Mouse (Mus musculus): ENCODE data around the gene Zfp872. TPM values are rescaled to one million over a fixed set of nuclear protein-coding genes. Genes with fewer than 3 reads are reported as not detected.
A peak's percentile ranks its signal among the peaks of the same experiment; 100 is the strongest.
"Not testable (repeated sequence)": the region's sequence is repeated elsewhere in the genome, so short reads cannot be mapped to it uniquely, and the experiment has no call there.

Gene Zfp872
- total RNA-seq, 2 experiments from 2014 or later: 0.22 TPM; not detected in 1

DNA sequence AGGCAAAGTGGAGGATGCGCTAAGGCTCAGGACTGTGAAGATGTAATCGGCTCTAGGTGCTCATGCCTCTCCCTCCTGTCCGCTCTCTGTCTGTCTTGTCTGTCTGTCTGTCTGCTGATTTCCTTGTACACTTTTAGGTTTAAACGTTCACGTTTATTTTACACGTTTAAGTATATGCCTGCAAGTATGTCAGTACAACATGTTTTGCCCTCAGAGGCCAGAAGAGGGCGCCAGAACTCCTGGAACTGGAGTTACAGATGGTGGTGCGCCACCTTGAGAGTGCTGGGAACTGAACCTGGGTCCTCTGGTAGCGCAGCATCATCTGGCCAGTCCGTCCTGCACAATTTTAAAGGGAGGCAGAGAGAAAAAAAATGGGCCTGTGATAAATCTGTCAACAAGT is 21.2 kb upstream of the Zfp872 start:
- DNase-seq: no peak
- intact Hi-C loops (cut with DNase I): no loop called here

DNA sequence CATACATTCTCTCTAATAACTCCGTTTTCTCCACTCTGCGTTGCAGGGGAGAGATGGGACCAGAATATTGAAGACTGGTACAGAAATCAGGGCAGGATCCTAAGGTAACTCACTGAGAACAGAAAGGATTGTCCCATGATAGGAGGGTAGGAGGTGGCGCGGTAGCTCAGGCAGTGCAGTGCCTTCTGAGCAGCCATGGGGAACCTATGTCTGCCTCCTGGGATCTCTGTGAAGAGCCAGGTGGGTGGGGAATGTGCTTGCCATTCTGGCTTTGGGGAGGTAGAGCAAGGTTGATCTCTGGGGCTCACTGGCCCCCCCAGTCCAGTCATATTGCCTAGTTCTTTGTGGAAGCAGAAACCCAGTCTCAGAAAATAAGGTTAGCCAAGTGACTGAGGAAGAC is 20.1 kb upstream of the Zfp872 start:
- no peak for DNase-seq
- intact Hi-C loops (cut with DNase I): no loop called here

DNA sequence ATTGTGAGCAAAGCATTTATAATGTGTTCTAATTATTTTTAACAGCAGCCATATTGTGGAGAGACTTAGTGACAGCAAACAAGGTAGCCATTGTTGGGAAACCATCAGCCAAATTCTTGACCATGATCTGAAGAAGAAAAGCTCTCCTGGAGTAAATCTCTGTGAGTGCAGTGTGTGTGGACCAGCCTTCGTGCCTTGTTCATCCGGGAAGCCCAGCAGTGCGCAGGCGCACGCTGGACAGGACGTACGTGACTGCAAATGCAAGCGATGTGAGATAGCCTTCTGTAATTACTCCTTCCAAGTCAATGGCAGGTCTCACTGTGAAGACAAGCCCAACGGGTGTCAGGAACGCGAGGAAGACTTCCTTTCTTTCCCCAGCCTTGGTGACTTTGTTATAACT is 18.6 kb upstream of the Zfp872 start:
- no peak for DNase-seq
- intact Hi-C loops (cut with DNase I): no loop called here

DNA sequence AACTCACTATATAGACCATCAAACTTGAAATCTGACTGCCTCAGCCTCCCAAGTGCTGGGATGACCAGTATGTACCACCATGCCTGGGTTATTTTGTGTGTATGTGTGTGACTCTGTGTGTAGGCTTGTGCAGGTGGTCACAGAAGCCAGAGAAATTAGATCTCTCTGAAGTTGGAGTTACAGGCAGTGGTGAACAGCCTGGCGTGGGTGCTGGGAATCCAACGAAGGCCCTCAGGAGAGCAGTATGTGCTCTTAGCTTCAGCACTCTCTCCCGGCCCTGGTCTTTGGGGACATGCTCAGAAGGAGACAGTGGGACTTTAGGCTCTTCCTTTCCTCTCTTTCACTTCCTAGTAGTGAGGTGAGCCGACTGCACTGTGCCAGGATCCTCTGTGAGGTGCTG is 15.6 kb upstream of the Zfp872 start:
- intact Hi-C loops (cut with DNase I): no loop called here
- no peak for DNase-seq

DNA sequence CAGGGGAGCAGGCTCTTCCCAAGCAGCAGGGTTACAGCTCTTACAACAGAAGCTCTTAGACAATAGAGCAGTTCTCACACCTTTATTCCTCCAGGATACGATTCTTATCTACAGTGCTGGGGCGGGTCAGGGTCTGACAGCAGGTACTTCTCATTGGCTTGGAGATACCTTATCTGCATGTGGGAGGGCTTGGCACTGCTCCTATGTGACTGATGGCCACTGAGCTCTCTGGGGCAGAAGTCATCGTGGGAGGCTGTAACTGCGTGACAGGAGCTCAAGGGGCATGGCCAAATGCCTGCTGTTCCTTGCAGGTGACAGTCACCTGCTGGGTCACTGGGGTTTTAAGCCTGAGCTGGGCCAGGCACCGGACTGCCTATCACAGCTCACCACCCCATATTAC is 8.5 kb downstream of the Zfp872 start:
- intact Hi-C loops (cut with DNase I): no loop called here
- no peak for DNase-seq

DNA sequence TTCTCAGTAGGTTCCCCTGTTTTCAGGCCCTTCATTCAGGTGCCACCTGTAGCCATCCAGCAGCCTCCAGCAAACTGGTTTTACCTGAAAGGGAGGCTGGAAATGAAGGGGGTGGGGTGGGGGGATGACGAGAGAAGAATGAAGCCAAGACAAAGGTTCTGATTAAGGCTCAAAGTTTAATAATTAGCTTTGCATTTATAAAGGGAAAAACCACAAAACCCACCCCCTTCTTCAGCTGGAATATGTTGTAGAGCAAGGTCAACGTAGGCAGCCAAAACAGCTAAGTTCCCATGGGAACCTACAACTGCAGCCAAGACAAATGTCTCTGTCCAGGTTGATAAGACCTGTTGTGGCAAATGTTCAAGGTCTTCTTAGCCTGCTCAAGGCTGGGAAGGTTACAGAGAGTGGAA is 25.9 kb downstream of the Zfp872 start:
- DNase-seq: peak in 1 of 2 experiments; percentile 17
- intact Hi-C loops (cut with DNase I): no loop called here

DNA sequence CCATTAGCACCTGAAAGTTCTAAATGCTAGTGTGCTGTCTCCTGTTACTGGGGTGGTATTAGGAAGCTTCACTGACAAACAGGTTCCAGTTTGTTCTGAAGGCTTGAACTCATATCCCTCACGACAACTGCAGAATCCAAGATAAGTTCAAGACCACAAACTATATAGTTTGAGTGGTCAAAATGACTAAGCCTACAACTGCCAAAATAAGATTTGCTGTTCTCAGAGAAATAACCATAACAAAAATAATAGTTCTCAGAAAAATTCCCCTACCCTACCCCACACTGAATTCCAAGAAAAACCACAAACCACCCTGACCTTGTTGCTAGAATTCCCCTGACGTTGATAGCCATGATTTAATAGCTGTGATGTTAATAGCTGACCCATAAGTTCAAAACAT is 26.7 kb downstream of the Zfp872 start:
- intact Hi-C loops (cut with DNase I): no loop called here
- DNase-seq: no peak

DNA sequence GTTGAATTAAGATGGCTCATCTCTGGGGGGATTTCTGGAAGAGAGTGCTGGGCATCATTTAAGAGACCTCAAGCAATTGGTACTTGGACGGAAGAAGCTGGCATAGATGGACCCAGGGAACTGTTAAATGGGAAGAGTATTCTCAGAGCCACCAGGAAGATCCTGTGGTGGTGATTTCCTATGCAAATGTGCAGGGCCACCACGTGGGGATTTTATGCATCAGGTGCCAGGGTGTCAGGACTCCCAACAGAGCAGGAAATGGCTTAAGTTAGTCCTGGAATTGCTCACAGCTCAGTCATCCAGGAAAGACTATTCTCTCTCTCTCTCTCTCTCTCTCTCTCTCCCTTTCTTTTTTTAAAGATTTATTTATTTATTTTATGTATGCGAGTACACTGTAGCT is 28.8 kb downstream of the Zfp872 start:
- intact Hi-C loops (cut with DNase I): no loop called here
- DNase-seq: no peak

DNA sequence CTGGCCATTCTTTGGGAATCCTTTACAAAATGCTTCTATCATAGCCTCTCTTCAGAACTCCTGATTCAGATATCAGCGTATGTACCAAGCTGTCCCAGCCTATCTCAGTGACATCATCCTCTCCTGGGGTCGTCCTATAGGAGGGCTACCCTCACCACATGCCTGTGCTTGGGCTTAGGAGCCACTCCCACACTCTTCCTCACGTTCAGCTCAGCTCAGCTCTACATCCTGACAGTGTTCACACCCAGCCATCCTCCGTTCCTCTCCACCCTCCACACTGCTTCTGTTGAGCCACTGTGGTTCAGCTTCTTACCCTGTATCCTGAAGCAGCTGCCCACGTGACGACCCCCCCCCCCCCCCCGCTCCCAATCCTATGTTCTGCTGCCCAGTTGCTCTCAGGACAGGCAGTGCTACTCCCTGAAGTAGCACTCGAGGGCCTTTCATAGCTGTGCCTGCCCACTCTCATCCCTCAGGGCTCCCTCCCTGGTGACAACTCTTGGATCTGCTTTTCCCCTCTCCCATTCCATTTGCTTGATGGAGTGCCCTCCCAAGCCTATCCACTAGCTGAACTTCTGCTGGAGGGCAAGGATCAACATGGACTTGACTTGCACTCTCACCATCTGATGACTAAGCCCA is 30.1 kb downstream of the Zfp872 start:
- no peak for DNase-seq
- intact Hi-C loops (cut with DNase I): no loop called here

DNA sequence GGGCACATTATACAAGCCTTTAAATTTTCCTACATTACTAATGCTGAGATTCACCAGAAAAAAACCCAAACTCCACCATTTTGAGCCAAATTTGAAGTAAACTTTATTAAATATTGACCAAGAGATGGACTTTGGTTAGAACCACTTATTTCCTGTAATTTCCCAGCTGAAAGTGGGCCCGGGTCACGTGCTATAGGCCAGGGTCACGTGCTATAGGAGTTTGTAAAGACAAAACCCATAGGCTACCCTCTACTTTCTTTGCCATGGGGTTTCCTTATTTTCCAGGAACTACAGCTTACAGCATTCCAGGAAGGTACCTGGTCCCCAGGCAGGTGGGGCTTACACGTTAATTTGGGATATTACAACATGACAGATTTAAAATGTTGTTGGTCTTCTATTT is 36.2 kb downstream of the Zfp872 start:
- DNase-seq: no peak
- intact Hi-C loops (cut with DNase I): loop anchor here (2.0 to 10.0 kb wide), 4 partner anchors 67 to 187 kb away; partner anchors contain the start of genes 9530077C05Rik, Ecsit and Pigyl

DNA sequence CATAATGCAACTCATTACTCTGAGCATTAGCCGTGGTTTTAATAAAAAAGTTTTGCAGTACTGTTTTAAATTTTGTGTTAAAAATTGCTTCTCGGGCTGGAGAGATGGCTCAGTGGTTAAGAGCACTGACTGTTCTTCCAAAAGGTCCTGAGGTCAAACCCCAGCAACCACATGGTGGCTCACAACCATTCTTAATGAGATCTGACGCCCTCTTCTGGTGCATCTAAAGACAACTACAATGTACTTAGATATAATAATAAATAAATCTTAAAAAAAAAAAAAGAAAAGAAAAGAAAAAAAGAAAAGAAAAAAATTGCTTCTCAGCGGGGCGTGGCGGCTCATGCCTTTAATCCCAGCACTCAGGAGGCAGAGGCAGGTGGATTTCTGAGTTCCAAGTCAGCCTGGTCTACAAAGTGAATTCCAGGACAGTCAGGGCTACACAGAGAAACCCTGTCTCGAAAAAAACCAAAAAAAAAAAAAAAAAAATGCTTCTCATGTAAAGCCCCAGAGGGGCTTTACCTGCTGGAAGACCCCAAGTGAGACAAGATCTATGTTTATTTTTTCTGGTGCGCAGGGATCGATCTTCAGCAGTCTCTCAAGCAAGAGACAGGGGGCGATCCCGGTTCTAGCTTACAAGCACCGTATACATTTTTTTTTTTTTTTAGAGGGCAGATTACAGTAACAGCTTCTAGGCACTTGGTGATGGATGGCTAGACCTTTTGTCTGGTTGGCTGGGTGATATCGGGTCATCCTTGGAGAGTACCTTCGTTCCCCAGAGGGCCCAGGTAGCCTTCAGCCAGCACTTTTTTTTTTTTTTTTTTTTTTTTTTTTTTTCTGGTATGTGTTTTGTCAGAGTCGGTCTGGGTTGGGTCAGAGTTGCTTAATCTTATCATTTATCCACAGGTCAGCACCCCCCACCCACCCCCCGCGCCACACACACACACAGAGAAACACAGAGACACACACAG is 36.9 kb downstream of the Zfp872 start:
- intact Hi-C loops (cut with DNase I): loop anchor here (2.0 to 10.0 kb wide), 5 partner anchors 68 to 186 kb away; partner anchors contain the start of genes 9530077C05Rik, Ecsit, Pigyl and Zfp810
- no peak for DNase-seq

DNA sequence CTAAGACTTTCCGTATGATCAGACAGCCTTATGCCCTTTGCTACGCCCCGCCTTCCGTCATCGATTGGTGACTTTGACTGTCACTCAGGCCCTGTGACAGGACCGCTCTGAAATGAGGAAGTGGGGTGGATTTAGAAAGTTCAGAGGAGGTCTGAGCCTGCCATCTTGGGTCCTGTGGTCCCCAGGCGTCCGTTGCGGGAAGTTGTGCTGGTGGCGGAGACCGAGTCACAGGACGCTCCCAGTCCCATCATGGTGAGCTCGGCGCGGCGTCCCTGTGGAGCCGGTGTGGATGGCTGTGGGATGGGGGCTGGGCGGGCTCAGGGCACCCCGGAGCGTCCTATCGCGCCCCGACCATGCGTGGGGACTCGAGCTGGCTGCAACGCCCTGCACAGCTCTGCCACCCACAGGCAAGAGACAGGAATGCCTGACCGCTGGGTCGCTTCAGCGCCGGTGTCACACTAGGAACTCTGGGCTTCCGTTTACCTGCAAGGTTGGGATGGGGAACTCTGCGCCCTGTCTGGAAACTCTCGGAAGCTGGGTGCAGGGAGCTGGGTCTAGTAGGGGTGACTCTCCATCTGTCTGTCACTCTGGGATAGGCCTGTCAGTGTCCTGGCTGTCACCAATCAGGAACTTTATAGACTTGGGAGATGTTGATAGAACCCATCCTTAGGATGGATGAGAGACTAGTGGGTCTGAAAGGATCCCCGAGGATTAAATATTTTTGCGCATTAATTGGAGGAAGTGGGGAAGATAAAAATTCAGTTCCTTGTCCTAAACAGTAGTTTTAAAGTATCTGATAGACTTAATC is 37.9 kb downstream of the Zfp872 start, which contains the start of gene Zfp809:
Gene Zfp809 (plus strand): TSS at position 134 of the 808 bp plus-strand sequence.
- intact Hi-C loops (cut with DNase I): loop anchor here (2.0 to 10.0 kb wide), 5 partner anchors 69 to 185 kb away; partner anchors contain the start of genes 9530077C05Rik, Ecsit, Pigyl and Zfp810
- peak; percentile 100 for DNase-seq

DNA sequence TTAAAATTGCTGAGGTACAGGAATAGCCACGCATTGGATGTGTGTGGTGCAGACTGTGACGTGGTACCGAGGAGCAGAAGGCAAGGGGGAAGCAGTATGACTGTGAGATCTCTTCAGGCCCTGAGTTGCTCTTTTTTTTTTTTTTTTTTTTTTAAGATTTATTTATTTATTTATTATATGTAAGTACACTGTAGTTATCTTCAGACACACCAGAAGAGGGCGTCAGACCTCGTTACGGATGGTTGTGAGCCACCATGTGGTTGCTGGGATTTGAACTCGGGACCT is 38.4 kb downstream of the Zfp872 start:
- intact Hi-C loops (cut with DNase I): loop anchor here (5.0 to 10.0 kb wide), 2 partner anchors 81 to 142 kb away; partner anchors contain the start of genes Ecsit and Zfp810

DNA sequence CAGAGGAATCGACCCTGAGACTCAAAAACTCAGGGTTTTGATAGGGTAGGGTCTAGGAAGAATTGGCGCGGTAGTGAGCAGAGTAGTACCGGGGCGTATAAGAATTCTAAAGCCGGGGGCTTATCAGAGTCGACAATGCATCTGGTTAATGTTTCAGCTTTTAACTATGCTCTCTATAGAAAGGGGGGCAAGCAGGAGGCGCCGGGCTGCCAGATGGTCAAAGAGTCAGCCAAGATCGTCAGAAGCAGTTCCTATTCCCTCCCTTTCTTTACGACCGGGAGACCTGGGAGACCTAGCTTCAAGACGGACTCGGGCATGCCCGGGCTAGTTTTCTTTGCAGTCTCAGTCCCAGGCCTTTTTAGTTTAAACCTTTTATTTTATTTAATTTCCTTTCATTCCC is 39.0 kb downstream of the Zfp872 start:
- peak; percentile 46 to 68 for DNase-seq
- intact Hi-C loops (cut with DNase I): loop anchor here (5.0 to 10.0 kb wide), 2 partner anchors 80 to 142 kb away; partner anchors contain the start of genes Ecsit and Zfp810

More for the DNA sequence above, 38.4 kb downstream of the Zfp872 start:
- not testable (repeated sequence) for DNase-seq

DNA sequence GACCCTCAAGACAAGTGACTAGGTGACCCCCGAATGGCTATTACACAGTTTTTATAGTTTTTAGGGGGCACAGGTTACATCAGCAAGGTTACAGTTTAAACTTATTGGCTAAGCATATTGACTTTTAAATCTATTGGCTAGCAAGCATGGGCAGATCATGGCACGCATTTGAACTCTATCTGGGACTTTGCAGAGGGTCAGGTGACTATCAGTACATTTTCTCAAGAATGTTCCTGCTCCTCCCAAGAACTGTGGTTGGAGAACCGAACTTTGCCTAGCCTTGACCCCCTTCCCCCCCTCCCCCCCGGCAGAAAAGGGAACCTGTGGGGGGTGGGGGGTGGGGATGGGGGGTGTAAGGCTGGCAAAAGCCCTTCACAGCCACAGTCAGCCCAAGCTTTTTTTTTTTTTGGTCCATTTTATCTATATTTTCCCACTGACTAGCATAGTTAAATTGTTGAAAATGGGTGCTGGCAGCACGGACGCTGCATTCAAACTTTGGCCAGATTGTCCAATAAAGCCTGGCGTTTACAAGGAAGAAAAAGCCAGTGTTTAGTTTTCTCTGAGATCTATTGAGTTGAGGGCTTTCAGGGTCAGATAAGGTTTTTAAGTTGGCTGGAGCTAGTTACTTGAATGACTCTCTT is 41.6 kb downstream of the Zfp872 start:
- intact Hi-C loops (cut with DNase I): loop anchor here (2.0 to 10.0 kb wide), 4 partner anchors 78 to 179 kb away; partner anchors contain the start of genes Anln, Ecsit and Zfp810
- no peak for DNase-seq

DNA sequence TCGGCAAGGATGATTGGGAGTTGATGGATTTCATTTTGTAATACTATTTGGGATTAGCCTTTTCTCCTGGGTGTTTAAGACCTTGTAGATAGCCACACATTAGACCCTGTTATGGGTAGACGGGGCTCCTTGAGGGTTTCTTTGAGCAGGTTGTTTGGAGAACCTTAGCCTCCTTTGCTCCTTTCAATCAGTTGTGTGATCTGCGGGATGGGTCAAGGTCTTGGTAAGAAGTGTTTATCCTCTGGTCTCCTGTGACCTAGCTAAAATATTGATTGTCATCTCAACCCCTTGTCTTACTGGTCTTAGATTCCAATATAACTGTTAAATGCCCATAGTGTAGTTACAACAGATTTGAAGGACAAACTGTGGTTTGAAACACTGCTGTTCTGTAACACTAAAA is 42.2 kb downstream of the Zfp872 start:
- intact Hi-C loops (cut with DNase I): loop anchor here (2.0 to 5.0 kb wide), 2 partner anchors 157 to 179 kb away; partner anchors contain the start of gene Anln
- DNase-seq: no peak

DNA sequence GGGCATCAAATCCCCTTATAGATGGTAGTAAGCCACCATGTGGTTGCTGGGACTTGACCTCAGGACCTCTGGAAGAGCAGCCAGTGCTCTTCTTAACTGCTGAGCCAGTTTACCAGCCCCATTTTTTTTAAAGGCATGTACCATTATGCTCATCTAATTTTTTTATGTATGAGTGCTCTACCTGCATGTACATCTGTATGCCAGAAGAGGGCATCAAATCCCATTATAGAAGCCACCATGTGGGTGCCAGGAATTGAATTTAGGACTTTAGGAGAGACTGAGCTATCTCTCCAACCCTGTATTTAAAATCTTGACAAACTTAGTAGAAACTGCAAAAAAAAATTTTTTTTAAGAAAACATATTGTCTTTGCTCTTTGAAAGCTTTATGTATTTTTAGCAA is 42.7 kb downstream of the Zfp872 start:
- DNase-seq: no peak
- intact Hi-C loops (cut with DNase I): loop anchor here (2.0 to 5.0 kb wide), 2 partner anchors 157 to 178 kb away; partner anchors contain the start of gene Anln

DNA sequence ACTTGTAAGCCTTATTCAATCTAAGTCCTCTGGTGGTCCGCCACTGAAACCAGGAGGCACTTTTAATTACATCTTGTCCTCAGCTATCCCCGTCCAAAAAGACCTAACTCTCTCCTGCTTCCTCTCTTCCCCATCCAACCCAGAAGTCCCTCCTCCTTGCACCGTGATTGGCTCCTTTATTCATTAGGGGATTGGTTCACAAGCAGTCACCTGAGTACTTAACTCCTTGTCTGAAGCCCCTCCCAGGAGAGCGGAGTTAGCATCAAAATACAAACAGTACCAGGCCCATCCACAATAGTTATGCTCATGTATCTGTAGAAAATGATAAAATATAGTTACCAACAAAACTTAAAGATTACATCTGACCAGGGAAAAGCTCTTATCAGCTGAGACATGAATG is 52.1 kb downstream of the Zfp872 start:
- DNase-seq: no peak
- intact Hi-C loops (cut with DNase I): no loop called here

DNA sequence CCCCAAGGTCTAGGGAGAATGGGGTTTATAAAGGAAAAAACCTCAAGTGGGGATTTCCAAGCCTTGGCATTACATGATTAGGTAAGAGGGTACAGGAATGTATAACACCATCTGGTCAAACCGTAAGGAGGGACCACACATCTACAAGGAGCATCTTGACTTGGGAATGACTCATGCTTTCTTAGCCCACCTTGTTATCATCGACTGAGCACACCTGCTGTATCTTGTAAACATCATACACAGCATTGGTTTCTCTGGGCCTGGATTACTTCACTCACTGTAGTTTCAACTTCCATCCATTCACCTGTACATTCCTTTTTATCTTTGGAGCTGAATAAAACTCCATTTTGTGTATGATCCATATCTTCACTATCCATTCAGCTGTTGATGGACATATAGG is 56.4 kb downstream of the Zfp872 start:
- intact Hi-C loops (cut with DNase I): no loop called here
- DNase-seq: no peak
